Mouse (Mus musculus): ENCODE results near the gene Artn.

DNA sequence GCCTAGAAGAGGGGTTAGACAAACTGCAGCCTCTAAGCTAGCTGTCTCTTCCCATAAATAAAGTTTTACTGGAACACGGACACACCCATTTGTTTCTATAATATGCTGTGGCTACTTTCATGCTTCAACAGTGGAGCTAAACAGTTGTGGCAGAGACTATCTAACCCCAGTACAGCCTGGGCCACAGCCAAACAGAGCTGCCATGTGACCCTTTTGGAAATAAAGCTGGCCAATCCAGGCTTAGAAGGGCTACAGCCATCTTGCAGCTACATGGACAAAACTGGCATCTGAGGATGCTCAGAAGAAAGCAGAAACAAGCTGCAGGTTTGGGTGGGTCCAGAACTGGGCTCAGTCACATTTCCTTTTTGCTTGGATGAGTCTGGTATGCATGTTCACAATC lies 46.3 kb upstream of the Artn start:
- no peak for TF ChIP-seq CTCF (IDR thresholded peaks at IDR 0.05; ENCODE audit: borderline replicate concordance, insufficient read depth, low read depth, low read length)
- no peak for TF ChIP-seq POLR2A (IDR thresholded peaks at IDR 0.05; ENCODE audit: borderline replicate concordance, insufficient read depth, low read length)
